Mouse (Mus musculus): Measurements from ENCODE around the gene Psme3. TPM values are rescaled to one million over a fixed set of nuclear protein-coding genes. Genes with fewer than 3 reads are reported as not detected.

Gene Psme3
- 10 to 100 TPM; 80.6 to 88.8 TPM for total RNA-seq (2021)

- intact Hi-C loops (cut with DNase I), result no loop called here
- peak; percentile 89 for DNase-seq (ENCODE audit: low spot score)
These were observed at the start of gene Psme3 for GRCm38 (mm10) chr11:101315665-101316500. TSS of gene Psme3 (plus strand) at chr11:101316213.

GRCm38 (mm10) chr11:101269577-101270116, 46.4 kb upstream of the Psme3 start:
- no peak for DNase-seq (ENCODE audit: low spot score)
- intact Hi-C loops (cut with DNase I), result no loop called here

- intact Hi-C loops (cut with DNase I), result no loop called here
- DNase-seq (ENCODE audit: low spot score), result no peak
These were observed 43.6 kb upstream of the Psme3 start for GRCm38 (mm10) chr11:101272446-101272845.

- intact Hi-C loops (cut with DNase I), result no loop called here
- no peak for DNase-seq (ENCODE audit: low spot score)
These were observed 40.7 kb upstream of the Psme3 start for GRCm38 (mm10) chr11:101275309-101275708.

- DNase-seq (ENCODE audit: low spot score), result no peak
- intact Hi-C loops (cut with DNase I), result no loop called here
These were observed 39.5 kb upstream of the Psme3 start for GRCm38 (mm10) chr11:101276319-101277070.

- intact Hi-C loops (cut with DNase I), result loop anchor here (2.0 kb wide), 1 partner anchor 17 kb away; the partner anchor contains the start of gene Wnk4
- DNase-seq (ENCODE audit: low spot score), result no peak
These were observed 38.4 kb upstream of the Psme3 start for GRCm38 (mm10) chr11:101277381-101278222.

- DNase-seq (ENCODE audit: low spot score), result peak; percentile 71
- intact Hi-C loops (cut with DNase I), result loop anchor here (2.0 kb wide), 1 partner anchor 18 kb away; the partner anchor contains the start of gene Wnk4
These were observed 37.5 kb upstream of the Psme3 start, which contains the start of the genes Cntd1 and Coa3 for GRCm38 (mm10) chr11:101278223-101279192. TSS of gene Cntd1 (plus strand) at chr11:101279012. TSS of gene Coa3 (minus strand) at chr11:101279114.

GRCm38 (mm10) chr11:101279193-101279569, 36.8 kb upstream of the Psme3 start:
- DNase-seq (ENCODE audit: low spot score), result no peak
- intact Hi-C loops (cut with DNase I), result loop anchor here (2.0 kb wide), 1 partner anchor 18 kb away; the partner anchor contains the start of gene Wnk4

- intact Hi-C loops (cut with DNase I), result no loop called here
- DNase-seq (ENCODE audit: low spot score), result no peak
These were observed 35.2 kb upstream of the Psme3 start for GRCm38 (mm10) chr11:101280837-101281236.

- intact Hi-C loops (cut with DNase I), result no loop called here
- DNase-seq (ENCODE audit: low spot score), result no peak
These were observed 33.1 kb upstream of the Psme3 start for GRCm38 (mm10) chr11:101282896-101283295.

GRCm38 (mm10) chr11:101283805-101284204, 32.2 kb upstream of the Psme3 start:
- intact Hi-C loops (cut with DNase I), result no loop called here
- DNase-seq (ENCODE audit: low spot score), result no peak

GRCm38 (mm10) chr11:101287306-101287705, 28.7 kb upstream of the Psme3 start:
- intact Hi-C loops (cut with DNase I), result no loop called here
- no peak for DNase-seq (ENCODE audit: low spot score)

GRCm38 (mm10) chr11:101291231-101291630, 24.8 kb upstream of the Psme3 start:
- no peak for DNase-seq (ENCODE audit: low spot score)
- intact Hi-C loops (cut with DNase I), result loop anchor here (10.0 kb wide), 1 partner anchor 186 kb away; no protein-coding TSS in a partner anchor

GRCm38 (mm10) chr11:101295191-101295590, 20.8 kb upstream of the Psme3 start:
- no peak for DNase-seq (ENCODE audit: low spot score)
- intact Hi-C loops (cut with DNase I), result loop anchor here (10.0 kb wide), 1 partner anchor 190 kb away; no protein-coding TSS in a partner anchor

GRCm38 (mm10) chr11:101300881-101301280, 15.1 kb upstream of the Psme3 start:
- intact Hi-C loops (cut with DNase I), result loop anchor here (2.0 kb wide), 1 partner anchor 48 kb away; the partner anchor contains the start of gene Vps25

GRCm38 (mm10) chr11:101301299-101302003, 14.6 kb upstream of the Psme3 start:
- intact Hi-C loops (cut with DNase I), result loop anchor here (1.0 to 2.0 kb wide), 2 partner anchors 49 to 89 kb away; partner anchors contain the start of gene Vps25
- no peak for DNase-seq (ENCODE audit: low spot score)

More at GRCm38 (mm10) chr11:101300881-101301280, 15.1 kb upstream of the Psme3 start:
- DNase-seq (ENCODE audit: low spot score), result no peak
